Mouse (Mus musculus) retina, adult 2 months (tissue): Measurements from ENCODE around the gene Snapin.

Source experiments
- DNase-seq: peaks from one replicate; pipeline ENCODE4 v3.0.0-alpha.2; 2012; ENCODE audit warnings: low read depth, low spot score

The Snapin gene

DNA sequence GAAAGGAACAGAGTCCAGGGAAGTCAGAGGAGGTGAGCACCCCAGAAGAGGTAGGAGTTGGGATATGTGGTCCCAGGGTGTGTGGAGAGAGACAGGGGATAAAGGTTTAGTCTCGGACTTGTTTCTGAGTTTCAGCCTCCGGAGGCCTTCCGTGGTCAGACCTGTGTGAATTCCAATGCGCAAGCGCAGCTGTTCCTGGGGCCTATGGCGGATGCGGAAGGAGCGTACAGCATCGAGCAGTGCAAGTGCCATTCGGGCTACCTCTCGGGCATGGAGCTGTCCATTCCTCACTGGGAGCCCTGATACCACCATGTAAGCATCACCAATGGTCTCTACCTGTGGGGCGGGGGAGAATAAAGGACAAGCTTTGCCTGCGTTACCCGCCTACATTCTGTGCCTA is 35.9 kb downstream of the Snapin start:
- no peak for DNase-seq

DNA sequence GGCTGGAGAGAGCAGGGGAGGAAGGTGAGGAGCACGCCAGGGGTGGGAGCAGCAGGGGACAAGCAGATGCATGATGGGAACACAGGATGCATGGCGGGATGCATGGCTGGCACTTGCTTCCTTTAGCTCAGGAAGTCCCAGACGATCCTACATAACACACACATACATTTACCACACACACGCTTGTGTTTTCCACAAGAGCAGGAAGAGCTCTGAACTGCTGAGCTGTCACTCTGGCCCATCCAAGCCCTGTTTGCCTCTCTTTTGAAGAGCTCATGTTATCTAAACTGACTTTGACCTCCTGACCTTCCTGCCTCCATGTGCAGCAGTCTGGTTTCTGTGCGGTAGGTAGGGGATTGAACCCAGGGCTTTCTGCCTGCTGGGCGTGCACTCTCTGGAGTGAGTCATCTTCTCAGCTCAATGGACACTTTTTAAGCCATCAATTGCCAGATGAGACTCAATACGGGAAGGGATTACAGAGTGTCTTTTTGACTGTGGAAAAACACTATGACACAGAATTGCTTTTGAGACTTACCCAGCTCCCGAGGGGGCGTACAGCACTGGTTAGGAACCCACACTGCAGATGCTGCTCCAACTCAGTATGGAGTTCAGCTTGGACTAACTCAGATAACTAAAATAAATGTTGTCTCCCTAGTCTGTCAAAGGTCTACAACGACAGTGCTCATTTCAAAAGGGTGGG is 39.3 kb downstream of the Snapin start:
- DNase-seq = no peak

DNA sequence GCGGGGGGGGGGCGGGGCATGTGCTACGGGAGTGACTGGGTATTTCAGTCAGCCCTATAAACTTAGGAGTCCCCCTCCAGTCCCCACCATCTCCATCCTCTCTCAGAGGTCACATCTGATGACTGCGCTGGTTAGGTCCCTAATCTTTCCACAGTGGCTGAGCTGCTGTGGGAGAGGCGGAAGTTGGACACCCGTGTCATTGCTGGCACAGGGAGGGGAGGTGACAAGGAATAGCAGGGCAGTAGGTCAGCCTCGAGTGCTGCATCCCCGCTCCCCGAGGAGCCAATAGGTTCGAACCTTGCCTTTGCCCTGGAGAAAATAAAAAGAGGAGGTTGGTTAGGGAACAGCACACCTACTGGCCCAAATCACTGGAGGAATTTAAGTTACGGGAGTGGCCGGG is 40.0 kb downstream of the Snapin start:
- DNase-seq = no peak

DNA sequence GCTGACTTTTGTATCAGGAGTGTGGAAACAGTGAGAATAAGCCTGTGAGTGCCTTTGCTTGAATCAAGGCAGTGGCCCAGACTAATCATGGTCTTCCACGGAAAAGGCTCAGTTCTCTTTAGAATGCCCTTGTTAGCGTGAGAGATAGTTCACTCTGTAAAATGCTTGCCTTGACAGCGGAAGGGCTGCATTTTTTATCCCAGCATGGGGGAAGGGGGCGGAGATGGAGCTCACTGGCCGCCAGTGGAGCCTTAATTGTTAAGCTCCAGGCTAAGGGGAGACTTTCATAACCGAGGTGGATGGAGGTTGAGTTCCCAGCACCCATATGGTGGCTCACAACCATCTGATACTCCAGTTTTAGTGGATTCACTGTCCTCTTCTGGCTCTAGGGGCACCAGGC is 42.2 kb downstream of the Snapin start:
- no peak for DNase-seq

DNA sequence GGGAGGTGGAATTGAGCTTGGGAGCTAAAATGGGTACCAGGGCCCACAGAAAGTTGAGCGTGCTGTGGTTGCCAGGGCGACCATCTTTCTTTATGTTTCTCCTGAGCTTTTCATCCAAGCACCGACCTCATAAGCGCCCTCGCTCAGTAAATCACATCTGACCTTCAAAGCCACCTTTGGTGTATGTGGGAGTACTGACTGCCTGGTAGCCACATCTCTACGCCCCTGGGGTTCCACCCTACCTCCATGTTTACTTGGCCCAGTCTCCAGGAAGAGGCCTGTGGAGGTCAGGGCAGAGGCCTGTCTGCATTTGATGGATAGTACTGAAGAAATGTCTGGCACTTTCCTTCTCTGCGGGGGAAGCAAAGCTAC is 43.7 kb downstream of the Snapin start:
- DNase-seq = no peak

DNA sequence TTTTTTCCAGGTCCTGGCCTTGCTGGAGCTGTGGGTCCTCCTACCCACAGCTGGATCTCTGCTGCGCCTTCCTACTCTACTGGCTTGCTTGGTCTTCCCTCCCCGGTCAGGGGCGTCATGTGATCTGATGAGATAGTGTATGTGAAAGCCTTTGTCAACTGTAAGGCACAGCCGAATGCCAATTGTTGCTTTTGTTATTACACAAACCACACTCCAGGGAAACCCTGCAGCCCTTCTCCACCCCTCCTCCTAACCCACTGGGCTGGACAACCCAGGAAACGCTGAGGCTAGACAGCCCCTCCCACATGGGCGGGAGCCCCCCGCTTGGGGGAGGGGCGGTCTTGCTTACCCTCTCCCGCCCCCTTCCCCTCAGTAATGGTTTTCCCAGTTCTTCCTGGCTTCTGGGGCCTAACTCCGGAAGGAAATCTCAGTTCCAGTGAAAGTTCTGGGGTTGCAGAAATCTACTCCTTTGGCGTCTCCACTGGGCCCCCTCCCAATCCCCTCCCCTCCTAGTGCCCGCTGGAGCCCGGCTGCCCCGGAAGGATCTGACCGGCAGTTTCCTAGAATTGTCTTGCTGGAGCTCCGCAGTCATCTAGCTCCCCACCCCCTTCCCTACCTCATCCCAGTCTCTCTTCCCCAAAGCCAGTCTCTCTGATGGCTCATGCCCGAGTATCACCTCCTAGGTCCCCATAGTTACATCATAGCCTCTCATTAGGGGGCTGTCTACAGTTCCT is 44.3 kb downstream of the Snapin start:
- DNase-seq = no peak

DNA sequence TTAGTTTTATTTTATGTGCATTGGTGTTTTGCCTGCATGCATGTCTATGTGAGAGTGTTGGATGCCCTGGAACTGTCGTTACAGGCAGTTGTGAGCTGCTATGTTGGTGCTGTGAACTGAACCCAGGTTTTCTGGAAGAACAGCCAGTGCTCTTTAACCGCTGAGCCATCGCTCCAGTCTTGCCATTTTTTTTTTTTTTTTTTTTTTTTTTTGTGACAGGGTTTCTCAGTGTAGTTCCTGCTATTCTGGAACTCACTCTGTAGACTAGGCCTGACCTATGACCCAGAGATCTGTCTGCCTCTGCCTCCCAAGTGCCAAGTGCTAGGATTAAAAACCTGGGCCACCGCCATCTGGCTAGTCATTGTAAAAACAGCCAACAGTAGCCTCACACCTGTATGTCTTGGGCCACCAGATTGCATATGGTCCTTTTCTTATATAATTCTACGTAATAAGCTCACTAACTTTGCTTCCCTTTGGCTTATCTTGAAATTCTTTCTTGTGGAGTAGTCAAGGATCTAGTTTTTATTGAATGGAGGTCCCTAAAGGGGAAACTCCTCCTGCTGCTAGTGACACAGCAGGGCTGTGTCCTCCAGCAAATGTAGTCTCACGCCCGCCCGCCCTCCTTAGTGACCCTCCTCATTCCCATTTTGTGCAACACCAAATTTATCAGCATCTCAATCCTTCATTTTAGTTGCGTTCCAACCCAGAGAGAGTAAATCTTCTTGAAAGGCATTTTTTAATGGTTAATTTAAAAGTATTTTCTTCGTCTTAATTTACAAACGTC is 45.2 kb downstream of the Snapin start:
- DNase-seq = no peak

DNA sequence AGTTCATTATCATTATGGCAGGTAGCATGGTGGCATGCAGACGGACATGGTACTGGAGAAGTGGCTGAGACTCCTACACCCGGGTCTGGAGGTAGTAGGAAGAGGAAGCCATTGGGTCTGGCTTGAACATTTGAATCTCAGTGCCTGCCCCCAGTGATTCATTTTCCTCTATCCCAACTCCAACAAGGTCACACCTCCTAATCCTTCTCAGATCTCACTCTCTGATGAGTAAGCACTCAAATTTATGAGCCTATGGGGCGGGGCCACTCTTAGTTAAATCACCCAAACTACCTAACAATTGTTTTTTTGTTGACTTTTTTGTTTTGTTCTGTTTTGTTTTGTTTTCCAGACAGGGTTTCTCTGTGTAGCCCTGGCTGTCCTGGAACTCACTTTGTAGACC is 46.9 kb downstream of the Snapin start:
- DNase-seq = no peak

DNA sequence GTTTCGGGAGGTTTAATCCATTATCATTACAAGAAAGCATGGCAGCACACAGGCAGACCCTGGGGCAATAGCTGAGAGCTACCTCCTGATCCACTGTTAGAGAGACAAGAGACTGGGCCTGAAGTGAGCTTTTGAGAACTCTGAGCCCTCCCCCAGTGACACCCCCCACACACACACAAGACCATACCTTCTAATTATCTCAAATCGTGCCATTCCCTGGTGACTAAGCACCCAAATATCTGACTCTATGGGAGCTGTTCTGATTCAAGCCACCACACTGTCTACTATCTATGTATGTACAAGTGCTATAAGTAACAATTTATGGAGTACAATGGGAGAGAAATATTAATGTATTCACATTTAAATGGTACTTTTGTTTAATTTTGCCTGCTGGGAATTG is 50.1 kb downstream of the Snapin start:
- DNase-seq = no peak
